Mouse (Mus musculus): ENCODE data around the gene Ptpru.
A peak's percentile ranks its signal among the peaks of the same experiment; 100 is the strongest.

Ptpru gene

DNA sequence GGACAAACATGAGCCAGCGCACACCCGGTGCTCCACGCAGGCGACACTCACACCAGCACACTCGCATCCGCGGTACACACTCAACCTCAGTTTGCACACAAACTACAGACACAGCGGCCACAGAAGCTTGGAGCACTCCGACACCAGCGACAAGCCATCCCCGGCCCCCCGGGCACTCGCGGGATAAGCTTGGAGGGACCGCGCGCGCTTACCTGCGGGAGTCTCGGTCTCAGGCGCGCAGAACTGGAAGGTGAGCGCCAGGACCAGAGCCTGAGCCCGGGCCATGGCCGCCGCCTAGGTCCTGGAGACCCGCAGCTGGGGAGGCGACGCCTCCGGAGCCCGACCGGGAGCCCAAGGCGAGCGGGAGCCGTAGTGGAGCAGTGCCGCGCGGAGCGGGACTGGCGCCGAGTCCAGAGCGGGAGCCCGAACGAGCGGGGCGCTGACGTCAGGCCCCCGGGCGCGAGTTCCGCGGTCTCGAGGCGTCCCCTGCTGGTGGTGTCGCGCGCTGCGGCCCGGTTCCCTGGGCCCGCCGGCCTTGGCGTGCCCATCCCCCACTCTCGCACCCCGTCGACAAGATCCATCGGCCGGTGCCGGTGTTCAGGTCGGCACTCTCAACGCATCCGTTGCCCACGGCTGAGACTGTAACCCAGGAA, at the start of gene Ptpru:
Gene Ptpru, minus strand, starts transcription at position 417 of the 653 bp plus-strand sequence.
- DNase-seq: peak; percentile 72 to 94

- DNase-seq: no peak
Measured at GRCm38 (mm10) chr4:131885376-131885775, 47.3 kb upstream of the Ptpru start.

- DNase-seq: no peak
Measured at GRCm38 (mm10) chr4:131883571-131883970, 45.5 kb upstream of the Ptpru start.

DNA sequence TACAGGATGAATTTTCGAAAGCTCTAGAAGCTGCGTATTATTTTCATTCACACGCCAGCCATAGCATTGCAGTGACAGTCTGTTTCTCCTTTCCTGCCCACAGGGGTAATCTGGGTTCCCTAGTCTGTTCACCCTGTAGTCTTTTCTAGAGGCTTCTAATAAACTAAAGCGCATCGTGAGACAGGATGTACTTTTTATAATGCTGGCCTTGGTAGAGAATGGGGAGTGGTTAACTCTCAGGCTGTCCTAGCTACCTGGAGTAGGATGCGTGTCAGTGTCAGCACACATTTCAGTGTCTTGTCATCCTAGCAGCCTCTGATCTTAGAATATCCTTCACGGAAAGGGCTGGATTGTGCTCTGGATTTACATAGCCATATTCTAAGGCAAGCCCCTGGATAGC, 43.2 kb upstream of the Ptpru start:
- no peak for DNase-seq

DNA sequence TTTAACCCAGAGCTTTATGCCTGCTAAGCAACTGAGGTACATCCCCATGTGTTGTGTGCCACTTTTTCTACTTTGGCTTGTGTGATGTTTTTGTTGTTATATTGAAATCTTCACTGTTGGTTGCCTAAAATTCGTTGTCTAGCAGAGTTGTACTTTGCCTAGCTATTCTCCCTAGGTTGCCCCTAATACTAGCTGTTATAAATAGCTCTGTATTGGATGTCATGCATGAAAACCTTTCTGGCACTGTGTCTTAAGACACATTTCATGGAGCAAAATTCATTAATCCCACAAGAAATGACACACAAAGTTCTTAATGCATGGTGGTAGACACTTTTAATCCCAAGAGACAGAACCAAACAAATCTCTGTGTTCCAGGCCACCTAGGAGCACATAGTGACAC, 41.6 kb upstream of the Ptpru start:
- DNase-seq: no peak

DNA sequence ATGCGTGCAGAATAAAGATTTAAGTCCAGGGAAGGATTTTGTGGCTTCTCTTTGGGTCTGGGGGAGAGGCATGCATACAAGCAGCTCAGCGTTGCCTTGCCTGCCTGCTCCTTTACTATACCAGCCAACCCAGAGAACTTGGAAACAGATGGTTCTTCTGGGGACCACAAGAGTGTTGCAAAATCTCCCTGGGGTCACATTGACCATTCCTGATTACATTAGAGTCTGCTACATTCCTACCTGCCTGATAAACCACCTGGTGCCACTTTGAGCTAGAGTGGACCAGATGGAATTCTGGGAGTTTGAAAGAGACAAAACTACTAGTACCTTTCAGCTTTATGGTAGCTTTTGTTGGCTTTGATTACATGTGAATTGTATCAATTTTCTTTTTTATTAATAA, 38.7 kb upstream of the Ptpru start:
- no peak for DNase-seq

DNA sequence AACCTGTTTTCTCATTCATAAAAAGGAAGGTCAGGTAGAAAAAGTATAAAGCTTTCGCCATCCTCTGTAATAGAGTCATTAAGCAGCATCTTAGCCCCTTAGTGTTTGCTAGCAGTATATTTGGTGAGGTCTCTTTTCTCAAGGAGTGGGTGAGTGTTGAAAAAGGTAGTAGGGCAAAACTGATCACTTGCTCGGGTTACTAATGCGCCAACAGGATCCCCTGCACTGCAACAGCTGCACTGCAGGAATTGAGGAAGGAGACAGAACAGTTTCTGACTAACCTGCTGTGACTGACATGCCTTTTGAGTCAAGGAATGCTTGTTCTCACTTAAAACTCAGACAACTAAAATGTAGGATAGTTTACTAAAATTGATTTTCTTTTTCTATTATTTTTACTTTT, 37.2 kb upstream of the Ptpru start:
- DNase-seq: no peak

DNA sequence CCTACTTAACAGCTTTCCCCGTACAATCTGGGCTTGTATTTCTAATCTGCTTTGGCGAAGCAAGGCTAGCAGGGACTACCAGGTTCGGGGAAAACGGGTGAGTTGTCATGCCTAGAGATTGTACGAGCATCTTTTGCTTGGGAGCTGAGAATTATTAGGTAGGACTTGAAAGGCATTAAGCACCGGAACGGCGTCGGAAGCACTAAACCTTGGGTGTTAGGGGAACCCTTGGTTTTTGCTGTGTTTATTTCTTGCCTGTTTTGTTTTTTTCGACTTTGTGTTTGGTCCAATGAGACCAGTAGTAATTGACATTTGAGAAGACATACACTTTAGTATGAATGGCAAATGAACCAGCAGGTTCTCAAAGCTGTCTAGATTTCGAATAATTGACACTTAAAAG, 36.5 kb upstream of the Ptpru start:
- DNase-seq: no peak

DNA sequence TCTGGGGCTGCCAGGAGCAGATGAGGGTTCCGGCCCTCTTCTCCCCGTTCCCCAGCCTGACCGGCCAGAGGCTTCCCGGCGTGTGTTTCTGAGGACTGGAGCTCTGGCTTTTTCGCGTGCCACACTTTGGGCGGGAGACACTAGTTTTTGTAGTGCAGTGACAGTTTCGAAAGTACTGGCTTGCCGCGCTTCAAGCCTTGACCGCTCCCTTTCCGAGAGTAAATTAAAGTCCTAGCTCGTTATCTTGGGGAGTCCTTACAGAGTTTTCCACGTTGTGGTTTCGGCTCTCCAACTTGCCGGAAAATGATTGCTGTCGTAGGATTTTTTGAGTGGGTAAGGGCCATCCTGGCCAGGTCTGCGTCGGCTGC, 36.1 kb upstream of the Ptpru start:
- DNase-seq: no peak

- peak; percentile 89 to 92 for DNase-seq
Measured at GRCm38 (mm10) chr4:131873293-131874168, 35.4 kb upstream of the Ptpru start, which contains the start of gene Srsf4. Srsf4 (plus strand) TSS chr4:131873617.

GRCm38 (mm10) chr4:131872672-131873292, 34.7 kb upstream of the Ptpru start:
- no peak for DNase-seq

- DNase-seq: no peak
Measured at GRCm38 (mm10) chr4:131861341-131861739, 23.3 kb upstream of the Ptpru start.

GRCm38 (mm10) chr4:131860492-131861340, 22.6 kb upstream of the Ptpru start:
- peak; percentile 62 to 79 for DNase-seq

DNA sequence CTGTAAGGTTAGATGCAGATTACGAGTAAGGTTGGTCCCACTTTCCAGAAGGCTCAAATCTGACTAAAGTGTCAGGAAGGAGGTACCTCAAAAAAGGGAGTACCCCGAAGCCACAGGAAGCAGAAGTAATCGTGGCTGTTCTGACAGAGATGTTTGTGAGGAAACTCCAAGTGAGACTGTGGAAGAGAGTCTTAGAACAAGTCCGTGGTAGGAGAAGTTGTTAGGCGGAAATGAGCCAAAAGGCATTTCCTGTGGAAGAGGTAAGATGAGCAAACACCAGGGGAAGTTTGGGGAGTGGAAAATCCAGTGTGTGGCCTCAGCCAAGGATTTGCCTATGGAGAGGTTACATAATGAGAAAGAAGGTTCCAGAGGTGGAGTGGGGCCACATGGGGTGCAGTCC, 16.9 kb upstream of the Ptpru start:
- DNase-seq: no peak

DNA sequence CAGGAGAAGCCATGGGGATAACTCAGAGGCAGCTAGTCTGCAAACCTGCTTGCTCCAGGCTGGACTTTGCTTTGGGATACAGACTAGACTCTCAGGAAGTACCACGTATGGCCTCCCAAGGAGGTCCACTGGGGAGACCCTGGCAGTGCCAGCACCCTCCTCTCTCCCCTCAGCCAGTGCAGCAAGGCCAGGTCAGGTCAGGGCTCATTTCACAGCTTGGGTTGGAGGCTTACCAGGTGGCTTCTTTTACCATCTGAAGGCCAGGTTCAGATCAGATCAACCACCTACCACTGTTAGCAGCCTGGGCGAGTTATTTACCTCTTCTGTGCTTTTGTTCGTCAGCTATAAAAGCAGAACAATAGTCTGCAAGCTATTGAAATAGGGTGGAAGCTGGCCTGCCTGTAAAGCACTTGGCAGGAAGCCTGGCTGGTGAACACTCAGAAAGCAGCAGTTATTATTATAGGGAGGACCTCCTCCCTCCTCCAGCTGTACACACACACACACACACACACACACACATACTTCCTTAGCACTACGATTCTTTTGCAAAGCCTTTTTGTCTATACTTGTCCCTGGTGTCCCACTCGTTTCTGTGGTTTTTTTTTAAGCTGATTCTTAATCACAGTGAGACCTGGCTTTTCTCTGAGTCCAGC, 12.0 kb upstream of the Ptpru start:
- DNase-seq: no peak

GRCm38 (mm10) chr4:131848082-131848481, 10.0 kb upstream of the Ptpru start:
- no peak for DNase-seq

DNA sequence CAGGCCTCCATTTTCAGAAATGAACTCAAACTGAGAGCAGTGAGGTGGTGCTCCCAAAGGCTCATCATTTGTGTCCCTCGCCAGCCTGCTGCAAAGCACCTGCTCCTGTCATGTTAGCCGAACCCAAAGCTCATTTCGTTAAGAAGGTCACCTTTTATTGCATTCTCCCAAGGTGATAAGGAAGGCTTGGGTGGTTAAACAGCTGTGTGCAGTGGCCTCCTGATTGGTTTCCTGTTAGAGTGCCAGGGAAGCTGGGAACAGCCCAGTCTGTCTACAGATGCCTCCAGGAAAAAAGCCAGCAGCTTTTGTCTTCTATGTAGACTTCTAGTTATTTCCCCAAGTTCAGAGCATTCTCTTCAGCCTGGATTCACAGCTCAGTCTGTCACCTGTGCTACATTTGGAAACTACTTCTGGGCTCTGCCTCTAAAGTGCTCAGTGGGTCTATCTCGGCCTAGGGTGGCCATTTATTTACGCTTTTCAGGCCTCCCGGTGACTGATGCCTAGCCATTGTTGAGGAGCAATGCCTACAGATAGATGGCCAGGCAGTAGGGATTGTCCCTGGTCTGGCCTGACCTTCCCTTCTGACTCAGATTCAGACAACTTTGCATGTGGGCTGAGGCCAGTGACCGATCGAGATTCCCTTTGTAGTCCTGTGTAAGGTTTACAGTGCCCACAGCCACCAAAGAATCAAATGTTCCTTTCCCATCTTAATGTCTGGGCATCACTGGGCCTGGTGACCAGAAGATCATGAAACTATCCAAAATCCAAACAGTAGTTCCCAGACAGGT, 8.1 kb upstream of the Ptpru start:
- no peak for DNase-seq

DNA sequence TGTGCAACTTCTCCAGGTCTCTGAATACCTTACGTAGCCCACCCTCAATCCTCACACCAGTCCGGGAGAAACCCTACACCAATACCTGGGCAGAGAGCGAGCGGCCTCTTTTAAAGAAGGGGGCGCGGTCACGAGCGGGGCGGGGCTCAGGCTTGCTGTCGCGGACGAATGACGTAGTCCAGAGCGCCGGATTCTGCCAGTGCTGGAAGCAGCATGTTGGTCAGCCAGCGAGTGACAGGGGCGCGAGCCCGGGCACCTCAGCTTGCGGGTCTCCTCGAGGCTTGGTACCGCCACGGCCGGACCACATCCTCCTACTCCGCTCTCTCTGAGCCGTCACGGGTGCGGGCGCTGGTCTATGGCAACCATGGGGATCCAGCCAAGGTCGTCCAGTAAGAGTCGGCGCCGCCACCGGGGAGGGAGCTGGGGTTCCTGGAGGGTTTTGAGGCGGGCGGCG, 5.2 kb upstream of the Ptpru start, which contains the start of gene Mecr:
Gene Mecr, plus strand, starts transcription at position 181 of the 454 bp plus-strand sequence.
- DNase-seq: peak; percentile 83 to 95

GRCm38 (mm10) chr4:131836891-131837491, 1.1 kb downstream of the Ptpru start:
- peak in 1 of 2 experiments; percentile 31 for DNase-seq

DNA sequence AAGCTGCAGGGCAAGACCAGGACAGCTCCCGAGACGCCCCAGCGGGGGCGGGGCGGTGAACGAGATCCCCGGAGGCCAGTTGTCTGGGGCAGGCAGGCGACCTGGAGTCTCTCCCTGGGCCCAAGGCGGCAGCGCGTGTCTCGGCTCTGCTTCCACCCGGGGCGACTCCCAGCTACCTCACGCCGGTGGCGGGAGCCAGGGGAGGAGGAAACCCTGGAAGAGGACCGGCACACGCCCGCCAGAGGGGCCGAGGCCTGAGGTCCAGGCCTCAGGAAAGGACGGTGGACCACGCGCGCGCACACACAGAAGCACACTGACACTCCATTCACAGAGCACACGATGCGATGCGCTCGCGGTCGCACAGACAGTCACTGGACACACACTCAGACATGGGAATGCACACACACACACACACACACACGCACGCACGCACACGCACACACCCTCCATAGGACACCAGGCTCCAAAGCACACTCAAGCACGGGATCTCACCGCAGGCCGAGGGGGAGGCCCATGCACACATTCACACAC, 1.7 kb downstream of the Ptpru start:
- peak in 1 of 2 experiments; percentile 6 for DNase-seq
